Mouse (Mus musculus) cerebellum, postnatal 10 days (tissue): ENCODE measurements around the gene Cfap61.

ENCODE experiments used
- DNase-seq, 2 experiments: peaks; one replicate each; pipeline ENCODE4 v3.0.0; 2021; ENCODE audit warnings: mixed read lengths in 2 of 2

Cfap61 gene

DNA sequence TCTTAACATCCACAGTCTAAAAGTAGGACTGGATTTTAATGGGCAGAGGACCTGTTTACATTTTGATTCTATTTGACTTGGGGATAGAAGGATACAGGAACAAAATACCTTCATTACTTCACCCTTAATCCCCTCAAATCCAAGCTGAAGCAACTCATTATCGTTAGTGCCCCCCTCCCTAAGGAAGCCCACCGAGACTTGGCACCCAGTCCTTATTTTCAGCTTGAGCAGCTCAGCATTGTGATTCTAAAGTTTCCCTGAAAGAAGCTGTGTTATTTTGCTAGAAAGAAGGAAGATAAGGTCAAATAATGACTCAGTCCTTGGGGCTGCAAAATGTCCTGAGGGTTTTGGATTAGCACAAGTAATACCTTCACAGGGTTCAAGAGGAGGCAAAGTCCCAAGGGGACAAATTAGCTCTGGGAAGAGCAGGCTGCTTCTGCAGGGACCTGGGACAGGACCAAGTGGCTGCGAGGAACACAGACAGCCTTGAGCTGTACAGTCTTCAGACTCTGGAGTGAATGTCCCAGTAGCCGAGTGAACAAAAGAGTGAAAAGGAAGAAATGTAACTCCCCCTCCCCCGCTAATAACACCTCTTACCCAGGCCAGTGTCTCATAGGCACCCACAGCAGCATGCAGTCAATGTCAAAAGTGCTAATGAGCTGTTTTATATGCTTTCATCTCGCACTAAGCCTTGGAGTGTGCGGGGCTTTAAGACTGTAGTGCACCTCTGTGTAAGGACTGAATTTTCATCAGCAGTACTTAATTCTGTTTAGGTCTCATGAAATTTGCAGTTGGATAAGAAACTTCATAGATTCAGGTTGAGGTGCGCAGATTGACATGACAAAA is 81.0 kb downstream of the Cfap61 start:
- DNase-seq: peak in 1 of 2 experiments; percentile 20

DNA sequence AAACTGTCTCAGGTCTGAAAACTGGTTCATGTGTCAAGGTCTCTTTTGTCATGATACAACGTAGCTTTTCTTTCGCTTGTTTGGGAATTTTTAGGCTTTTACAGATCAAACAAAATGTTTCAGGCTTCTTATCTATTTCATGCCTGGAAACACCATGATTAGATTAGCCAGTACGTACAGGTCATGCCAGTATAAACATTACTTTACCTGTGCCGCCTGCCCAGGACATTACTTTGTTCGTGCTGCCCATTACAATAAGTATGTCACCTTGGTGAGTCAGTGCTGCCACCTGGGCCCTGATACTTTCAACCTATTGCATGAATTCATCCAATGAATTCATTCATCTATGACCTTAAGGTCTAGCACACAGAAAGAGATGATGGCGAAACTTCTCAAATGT is 88.3 kb downstream of the Cfap61 start:
- DNase-seq: no peak

DNA sequence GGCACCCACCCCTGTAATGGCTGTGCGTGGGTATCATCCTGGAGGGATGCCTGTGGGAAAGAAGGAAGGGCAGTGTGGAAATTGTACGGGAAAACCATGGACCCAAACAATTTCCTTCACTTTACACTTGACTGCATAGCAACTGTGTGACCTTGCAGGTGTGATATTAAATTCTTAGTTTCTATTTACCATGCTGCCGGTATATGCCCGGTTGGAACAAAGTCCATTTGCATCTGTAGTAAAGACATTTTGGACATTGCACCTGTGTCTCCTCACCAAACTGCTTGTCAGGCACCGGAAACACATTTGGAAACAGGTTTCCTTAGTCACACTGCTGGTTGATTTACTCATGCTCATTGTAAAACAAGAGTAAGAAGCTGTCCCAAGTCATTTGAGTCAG is 109.1 kb downstream of the Cfap61 start:
- no peak for DNase-seq

DNA sequence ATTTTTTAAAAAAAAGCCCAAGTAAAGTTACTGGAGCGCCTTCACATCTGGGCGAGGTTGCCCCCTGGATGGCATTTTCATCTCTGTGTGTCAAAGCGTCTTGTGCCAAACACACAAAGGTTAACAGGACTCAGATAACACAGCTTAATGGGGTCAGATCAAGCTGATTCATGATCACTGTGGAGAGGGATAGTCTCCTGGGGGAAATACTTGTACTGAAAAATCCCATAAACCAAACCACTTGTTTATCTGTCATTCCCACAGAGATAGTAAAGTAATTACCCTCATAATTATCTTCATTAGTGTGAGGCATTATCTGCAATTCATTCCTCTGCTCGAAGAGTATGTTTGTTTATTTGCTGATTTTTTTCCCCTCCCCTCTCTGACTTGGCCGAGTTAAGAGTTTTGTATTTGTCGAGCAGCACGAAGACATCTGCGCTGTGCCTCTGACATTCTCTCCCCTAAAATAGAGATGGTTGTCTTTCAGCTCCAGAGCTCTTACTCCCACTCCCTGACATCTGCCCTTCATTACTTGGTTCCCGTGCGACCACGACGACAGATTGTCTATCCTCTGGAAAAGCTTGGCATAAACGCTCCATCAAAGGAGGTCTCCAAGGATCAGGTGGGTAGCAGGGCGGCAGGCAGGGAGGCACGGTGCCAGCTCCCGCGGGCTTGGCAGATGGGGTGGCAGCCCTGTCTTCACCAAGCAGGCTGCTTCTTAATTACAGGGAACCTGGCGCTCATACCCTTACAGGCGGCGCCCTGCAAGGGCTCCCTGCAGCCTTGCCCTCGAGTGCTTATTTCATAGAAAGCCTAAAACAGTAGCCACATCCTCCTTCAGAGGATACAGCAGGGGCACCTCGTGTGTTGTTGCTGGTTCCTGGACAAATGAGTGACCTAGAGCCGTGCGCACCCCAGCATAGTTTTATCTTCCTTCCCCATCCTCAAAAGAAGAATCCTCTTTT is 110.6 kb downstream of the Cfap61 start:
- DNase-seq: peak; percentile 100

DNA sequence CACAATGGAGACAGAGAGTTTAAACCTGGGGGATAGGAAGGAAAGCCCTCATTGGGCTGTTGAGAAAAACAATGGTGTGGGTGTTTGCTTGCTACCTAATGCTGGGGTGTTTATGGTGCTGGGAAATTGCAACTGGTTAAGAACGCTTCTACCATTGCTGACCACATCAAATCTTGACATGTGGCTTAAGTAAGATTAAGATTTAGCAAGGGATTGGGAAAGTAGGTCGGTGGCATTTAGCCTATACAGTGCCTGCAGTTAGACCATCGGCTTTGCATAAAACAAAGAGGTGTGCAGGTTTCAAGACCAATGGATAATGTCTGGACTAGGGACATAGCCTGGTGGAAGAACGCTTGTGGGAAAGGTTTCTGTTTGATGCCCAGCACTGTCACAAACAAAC is 113.1 kb downstream of the Cfap61 start:
- no peak for DNase-seq

- peak; percentile 57 to 69 for DNase-seq
Observed at GRCm38 (mm10) chr2:146048221-146048829, 113.7 kb downstream of the Cfap61 start.

DNA sequence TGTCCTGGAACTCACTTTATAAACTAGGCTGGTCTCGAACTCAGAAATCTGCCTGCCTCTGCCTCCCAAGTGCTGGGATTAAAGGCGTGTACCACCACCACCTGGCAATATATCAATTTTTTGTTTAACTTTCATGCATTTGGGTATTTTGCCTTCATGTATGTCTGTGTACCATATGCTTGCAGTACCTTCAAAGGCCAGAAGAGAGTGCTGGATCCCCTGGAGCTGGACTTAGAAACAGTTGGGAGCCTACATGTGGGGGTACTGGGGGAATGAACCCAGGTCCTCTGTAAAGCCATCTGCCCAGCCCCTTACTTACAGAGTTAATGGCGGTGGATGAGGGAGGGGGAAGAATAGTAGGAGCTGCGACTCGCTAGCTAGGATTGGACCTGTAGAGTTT is 114.8 kb downstream of the Cfap61 start:
- DNase-seq: peak; percentile 32 to 46

- no peak for DNase-seq
Observed at GRCm38 (mm10) chr2:146050069-146050468, 115.5 kb downstream of the Cfap61 start.

- DNase-seq: no peak
Observed at GRCm38 (mm10) chr2:146051334-146051733, 116.8 kb downstream of the Cfap61 start.

- no peak for DNase-seq
Observed at GRCm38 (mm10) chr2:146057123-146057522, 122.5 kb downstream of the Cfap61 start.

DNA sequence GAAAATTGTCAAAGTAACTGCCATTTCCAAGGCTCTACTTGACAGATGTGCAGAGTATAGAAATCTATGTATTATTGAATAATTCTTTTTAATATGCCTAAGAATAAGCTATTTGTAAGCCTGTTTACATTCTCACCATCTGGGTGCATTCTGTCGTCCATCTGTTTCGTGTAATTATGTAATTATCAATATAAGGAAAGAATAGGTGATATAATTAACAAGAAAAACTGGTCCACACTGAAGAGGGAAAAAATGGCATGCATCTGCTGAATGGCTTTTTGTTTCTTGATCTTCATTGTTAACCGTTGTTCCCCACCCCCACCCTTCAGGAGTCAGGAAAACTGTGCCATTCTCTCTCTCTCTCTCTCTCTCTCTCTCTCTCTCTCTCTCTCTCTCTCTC is 124.2 kb downstream of the Cfap61 start:
- no peak for DNase-seq

DNA sequence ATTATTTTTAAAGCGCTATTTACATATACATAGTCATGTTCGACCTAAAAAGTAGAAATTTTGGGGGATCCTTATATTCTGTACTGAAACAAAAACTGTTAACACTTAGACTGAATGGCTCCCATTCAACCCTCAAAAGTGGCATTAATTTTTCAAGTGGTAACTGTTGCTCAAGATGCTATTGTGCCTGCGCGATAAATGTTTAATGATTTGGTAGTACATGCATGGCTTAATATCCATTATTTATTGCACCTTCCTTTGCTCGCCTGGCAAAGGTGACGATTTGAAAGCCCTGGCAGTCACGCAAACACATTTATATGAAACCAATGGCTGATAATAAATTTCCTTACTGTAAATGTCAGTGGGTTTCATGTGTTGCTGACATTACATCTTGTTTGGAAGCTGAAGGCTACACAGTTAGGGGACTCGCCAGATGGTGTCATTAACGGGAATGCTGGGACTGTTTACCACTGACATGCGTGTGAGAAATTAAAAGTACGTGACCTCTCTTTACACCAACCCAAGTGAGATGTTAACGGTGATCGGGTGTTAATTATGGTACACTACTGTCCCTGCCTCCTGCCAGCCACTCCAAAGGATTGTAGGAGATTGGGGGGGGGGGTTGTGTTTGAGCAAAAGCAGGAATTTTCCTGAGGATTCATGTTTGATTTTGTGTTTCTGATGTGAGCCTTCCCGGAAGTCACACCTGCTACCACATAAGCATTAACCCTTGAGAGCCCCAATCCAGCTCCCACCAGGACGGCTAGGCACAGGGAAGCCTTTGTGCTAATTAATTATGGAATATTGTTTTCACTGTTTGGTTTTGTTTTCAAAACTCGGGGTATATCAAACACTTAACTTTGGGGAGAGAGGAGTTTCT is 127.1 kb downstream of the Cfap61 start:
- DNase-seq: peak; percentile 34 to 38

DNA sequence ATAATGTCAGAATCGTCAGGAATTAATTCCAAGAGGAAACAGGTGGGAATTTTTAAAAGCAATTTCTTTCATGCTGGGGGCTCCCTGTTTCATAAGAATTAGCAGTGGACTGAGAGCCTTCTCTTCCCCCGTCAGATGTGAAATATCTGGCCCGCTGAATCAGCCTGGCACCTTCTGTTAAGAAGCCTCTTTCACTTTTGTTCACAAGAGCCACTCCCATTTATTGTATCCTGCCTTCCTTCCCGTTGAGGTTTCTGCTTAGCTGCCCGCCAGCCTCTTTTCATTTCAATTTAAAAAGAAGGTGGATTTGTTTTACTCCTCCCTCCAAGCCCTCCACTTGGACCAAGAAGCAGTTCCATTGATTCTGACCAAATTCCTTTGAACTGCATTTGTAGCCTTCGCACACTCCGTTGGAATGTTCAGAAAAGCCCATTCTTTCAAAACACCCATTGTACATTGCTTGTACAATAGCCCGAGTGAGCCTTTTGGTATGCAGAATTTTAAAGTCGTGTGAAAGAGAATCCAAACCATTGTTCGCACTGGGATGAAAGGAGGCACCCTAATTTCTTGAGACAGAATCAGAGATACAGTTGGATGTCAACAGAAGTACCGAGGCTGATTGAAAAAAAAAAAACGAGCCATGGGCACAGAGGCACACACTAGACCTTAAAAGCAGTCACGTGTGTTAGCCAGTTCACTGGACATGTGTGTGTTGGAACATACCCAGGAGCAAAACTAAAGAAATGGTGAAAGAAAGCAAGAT is 127.9 kb downstream of the Cfap61 start:
- DNase-seq: peak; percentile 33 to 39

GRCm38 (mm10) chr2:146063093-146064074 is 128.8 kb downstream of the Cfap61 start:
- DNase-seq: peak; percentile 74 to 82

GRCm38 (mm10) chr2:146067364-146067763 is 132.8 kb downstream of the Cfap61 start:
- DNase-seq: no peak

DNA sequence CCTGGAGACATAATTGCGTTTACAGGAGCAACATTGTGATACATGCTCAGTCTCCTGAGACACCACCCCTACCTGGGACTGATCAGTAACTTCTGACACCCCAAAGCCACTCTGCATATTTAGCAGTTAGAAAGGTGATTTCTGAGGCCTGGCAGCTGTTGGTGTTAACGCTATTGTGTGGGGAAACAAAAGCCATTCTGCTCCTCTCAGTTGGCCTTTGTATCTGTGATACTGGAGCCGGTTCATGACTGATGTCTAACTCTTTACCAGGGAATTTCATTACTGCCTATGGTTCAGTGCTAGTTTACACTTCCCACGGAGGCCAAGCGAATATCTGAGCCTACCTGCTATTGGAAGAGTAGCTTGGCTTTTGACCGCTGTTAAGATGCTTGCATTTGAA is 138.7 kb downstream of the Cfap61 start:
- no peak for DNase-seq

DNA sequence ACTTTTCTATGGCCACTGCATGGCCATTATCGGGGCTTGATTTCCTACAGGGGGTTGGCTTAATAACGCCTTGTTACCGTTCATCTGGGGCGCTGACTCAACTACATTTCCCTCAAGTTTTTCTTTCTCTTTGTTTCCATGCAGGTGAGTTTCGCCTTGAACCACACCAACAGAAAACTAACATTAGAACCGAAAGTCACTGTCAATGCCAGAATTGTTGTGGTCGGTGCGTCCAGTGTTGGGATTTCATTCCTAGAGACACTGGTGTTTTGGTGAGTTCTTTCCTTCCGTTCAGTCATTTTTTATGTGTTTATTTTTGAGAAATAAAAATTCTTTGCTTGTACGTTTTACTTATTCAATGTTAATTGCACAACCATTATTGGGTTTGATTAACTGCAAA is 142.5 kb downstream of the Cfap61 start:
- DNase-seq: no peak

- no peak for DNase-seq
Observed at GRCm38 (mm10) chr2:146080282-146080681, 145.7 kb downstream of the Cfap61 start.

- DNase-seq: no peak
Observed at GRCm38 (mm10) chr2:146083326-146083871, 148.8 kb downstream of the Cfap61 start.

DNA sequence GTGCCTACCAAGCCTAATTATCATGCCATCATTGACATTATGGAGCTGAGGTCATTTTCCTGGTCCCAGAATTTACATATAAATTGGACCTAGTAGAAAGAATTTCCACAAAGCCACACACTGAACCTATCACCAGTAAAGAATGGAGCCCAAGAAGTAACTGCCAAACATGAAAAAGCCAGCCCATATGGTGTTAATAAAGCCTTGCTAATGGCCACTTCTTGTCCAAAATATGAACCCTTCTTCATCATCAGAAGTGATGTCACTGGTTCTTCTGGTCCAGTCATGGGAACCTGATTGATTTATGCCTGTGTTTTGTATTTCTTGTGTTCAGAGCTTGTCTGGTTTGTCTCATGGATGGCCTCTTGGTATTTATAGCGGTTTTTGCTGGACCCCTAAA is 152.8 kb downstream of the Cfap61 start:
- DNase-seq: no peak
